24 mouse cellular contexts compared by ENCODE assay signal in the genomic region with DNA sequence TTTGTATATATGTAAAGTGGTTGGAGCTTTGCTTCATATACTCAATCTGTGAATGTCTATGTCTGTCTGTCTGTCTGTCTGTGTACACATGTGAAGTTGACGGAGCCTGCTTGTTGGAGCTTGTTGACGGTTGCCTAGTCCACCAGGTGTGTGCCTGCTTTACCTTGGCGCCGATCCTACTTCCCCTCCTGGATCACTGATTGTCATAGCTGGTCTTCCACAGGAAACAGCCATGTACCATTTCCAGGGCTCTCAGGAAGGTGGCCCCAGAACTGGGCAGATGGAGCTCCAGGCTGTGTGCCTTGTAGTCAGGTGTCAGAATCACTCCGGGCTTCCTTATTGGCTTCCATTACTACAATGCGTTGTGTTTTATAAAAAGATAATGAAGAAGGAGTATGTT. TPM values are rescaled to one million over a fixed set of nuclear protein-coding genes. Genes with fewer than 3 reads are reported as not detected.
"Had no signal": no experiment of that assay in that cellular context is flagged by ENCODE, and none has a peak within 500 bp of the region (broad histone marks: within the 10 kb centered on the region; RNA-seq: fewer than 3 reads in every experiment).

No protein-coding gene starts in this region.

- H3K4me3 ChIP-seq: kidney, embryonic 15.5 days; left cerebral cortex, adult 2 months; limb, embryonic 12.5 days; limb, embryonic 15.5 days; liver, embryonic 15.5 days; lung, embryonic 15.5 days; midbrain, embryonic 12.5 days; midbrain, embryonic 15.5 days; myocyte; neural tube, embryonic 13.5 days had no signal

- H3K27ac ChIP-seq: kidney, embryonic 15.5 days; left cerebral cortex, adult 2 months; limb, embryonic 12.5 days; limb, embryonic 15.5 days; liver, embryonic 15.5 days; lung, embryonic 15.5 days; midbrain, embryonic 12.5 days; midbrain, embryonic 15.5 days; neural tube, embryonic 13.5 days had no signal

- H3K36me3 ChIP-seq: kidney, embryonic 15.5 days; limb, embryonic 12.5 days; limb, embryonic 15.5 days; liver, embryonic 15.5 days; lung, embryonic 15.5 days; midbrain, embryonic 12.5 days; midbrain, embryonic 15.5 days; neural tube, embryonic 13.5 days had no signal

- DNase-seq: kidney, postnatal 10 days; kidney, postnatal 36 days; layer of hippocampus, postnatal 36 days; lung, adult 18-20 months; lung, postnatal 14 days; lung, postnatal 4 days; retina, postnatal 1 day; right cerebral cortex, postnatal 25 days; spleen, adult 18-20 months; thymus, adult 2 months; thymus, postnatal 14 days; thymus, postnatal 4 days had no signal

- H3K9me3 ChIP-seq: kidney, embryonic 15.5 days; limb, embryonic 15.5 days; liver, embryonic 15.5 days; lung, embryonic 15.5 days; midbrain, embryonic 12.5 days; midbrain, embryonic 15.5 days; neural tube, embryonic 13.5 days had no signal

- ATAC-seq: midbrain, embryonic 15.5 days had no signal

- H3K27me3 ChIP-seq: kidney, embryonic 15.5 days; limb, embryonic 12.5 days; limb, embryonic 15.5 days; liver, embryonic 15.5 days; lung, embryonic 15.5 days; midbrain, embryonic 15.5 days; neural tube, embryonic 13.5 days had no signal

- H3K4me1 ChIP-seq: kidney, embryonic 15.5 days; limb, embryonic 12.5 days; limb, embryonic 15.5 days; liver, embryonic 15.5 days; lung, embryonic 15.5 days; neural tube, embryonic 13.5 days had no signal

RNA-seq across cellular contexts. Expression of gene Tcl1b2, which starts 59.0 kb away (rescaled TPM):
- polyA plus RNA-seq: kidney, embryonic 15.5 days; limb, embryonic 12.5 days; limb, embryonic 15.5 days; liver, embryonic 11.5 days; liver, embryonic 15.5 days; lung, embryonic 15.5 days; midbrain, embryonic 12.5 days; midbrain, embryonic 15.5 days; myocyte; neural tube, embryonic 13.5 days; stomach, embryonic 16.5 days; thymus, adult 2 months had no signal
